Mouse (Mus musculus) liver, adult 2 months (tissue): ENCODE data around the gene Fam50b.

Experiments
- CTCF ChIP-seq: fragments of 200-500 bp; IDR thresholded peaks from 2 replicates; pipeline ENCODE4 v1.5.1; 2011; ENCODE audit warnings: low read depth, low read length, control low read depth
- POLR2A ChIP-seq: fragments of 200-500 bp; IDR thresholded peaks from 2 replicates; pipeline ENCODE4 v1.6.1; 2011; ENCODE audit warnings: low read length, control low read depth; ENCODE audit not compliant: insufficient read depth; ENCODE audit errors: extremely low read depth

- TF ChIP-seq CTCF: no peak
- no peak for TF ChIP-seq POLR2A
These were observed 29.8 kb upstream of the Fam50b start for GRCm38 (mm10) chr13:34704835-34705234.
